Mouse (Mus musculus): ENCODE results near the gene Zbtb11.
"Not testable (repeated sequence)": the region's sequence is repeated elsewhere in the genome, so short reads cannot be mapped to it uniquely, and the experiment has no call there.

Zbtb11 gene

DNA sequence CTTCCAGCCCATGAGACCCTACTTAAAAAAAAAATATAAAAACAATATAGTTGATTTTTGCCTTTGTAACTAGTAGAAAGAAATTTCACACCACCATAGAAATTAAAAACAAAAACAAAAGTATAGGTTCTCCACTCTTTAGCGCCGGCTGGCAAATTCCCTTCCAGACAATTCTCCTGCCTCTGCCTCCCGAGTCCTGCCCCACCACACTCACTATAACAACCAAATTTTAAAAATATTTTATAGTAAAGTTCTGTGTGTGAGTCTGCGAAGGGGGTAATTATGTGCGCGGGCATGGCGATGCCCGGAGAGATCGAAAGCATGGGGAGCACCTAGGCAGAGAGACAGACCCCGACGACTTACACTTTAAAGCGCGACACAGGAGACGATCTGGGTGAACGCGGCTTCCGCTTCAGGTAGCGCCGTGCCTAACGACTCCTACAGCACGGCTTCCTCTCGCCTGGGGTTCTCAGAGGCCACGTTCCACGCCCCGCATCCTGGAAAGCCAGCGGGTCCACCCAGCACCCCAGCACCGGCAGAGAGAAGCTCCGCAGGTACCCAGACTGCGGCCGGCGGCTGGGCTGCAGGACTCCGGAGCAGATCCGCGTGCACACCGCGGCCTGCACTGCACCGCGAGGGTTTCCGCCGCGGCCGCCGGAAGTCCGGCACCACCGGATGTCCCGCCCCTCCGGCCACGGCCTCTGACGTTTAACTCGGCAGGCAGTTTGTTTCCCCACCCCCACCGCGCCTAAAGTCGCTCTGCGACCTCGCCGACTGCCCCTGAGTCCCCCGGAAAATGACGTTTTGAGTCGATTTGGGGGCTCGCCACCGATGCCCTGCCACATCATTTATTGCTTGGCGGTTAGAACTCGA lies 63.7 kb downstream of the Zbtb11 start, which contains the start of gene Trmt10c:
TSS of gene Trmt10c (minus strand) at position 682 of the 873 bp plus-strand sequence.
- no peak for DNase-seq (ENCODE audit: extremely low read depth, low read depth, low spot score)

DNA sequence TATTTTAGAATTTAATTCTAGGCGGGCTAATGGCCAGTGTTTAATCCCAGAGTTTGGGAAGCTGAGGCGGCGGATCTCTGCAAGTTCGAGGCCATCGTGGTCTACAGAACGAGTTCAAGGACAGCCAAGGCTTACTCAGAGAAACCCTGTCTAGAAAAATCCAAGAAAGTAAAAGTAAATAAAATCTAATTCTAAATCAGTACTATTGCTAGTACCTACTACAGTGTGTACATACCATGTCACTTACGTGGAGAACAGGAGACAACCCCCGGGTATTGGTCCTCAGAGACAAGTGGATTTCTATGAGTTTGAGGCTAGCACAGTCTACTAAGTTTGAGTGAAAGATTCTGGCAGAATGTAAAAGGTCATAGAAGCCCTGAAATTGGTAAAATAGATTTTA lies 64.4 kb downstream of the Zbtb11 start:
- no peak for DNase-seq (ENCODE audit: extremely low read depth, low read depth, low spot score)

DNA sequence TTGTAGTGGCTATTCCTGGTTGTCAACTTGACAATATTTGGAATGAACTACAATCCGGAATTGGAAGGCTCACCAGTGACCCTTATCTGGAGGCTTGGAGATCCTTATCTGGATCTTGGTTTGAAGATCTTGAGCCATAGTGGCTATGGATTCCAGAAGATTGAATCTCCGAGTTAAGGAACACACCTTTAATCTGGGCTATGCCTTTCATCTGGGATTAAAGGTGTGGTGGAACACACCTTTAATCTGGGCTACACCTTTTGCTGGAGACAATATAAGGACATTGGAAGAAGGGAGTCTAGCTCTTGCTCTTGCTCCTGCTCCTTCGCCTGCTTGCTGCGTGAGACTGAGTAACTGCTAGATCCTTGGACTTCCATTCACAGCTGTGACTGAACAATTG lies 74.4 kb downstream of the Zbtb11 start, which contains the start of gene Senp7:
TSS of gene Senp7 (plus strand) at position 301 of the 400 bp plus-strand sequence.
- not testable (repeated sequence) for DNase-seq (ENCODE audit: extremely low read depth, low read depth, low spot score)

DNA sequence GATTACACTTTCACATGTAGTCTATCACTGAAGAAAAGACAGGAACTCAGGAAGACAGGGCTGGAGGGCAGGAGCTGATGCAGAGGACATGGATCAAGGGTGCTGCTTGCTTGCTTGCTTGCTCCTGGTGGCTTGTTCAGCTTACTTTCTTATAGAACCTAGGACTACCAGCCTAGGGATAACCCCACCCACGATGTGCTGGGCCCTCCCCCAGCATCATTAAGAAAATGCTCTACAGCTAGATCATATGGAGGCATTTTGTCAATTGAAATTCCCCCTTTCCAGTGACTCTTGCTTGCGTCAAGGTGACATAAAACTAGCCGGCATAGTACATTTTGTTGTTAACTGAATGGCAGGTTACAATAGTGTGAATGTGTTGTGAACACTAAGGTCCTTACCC lies 82.2 kb downstream of the Zbtb11 start:
- no peak for DNase-seq (ENCODE audit: extremely low read depth, low read depth, low spot score)

DNA sequence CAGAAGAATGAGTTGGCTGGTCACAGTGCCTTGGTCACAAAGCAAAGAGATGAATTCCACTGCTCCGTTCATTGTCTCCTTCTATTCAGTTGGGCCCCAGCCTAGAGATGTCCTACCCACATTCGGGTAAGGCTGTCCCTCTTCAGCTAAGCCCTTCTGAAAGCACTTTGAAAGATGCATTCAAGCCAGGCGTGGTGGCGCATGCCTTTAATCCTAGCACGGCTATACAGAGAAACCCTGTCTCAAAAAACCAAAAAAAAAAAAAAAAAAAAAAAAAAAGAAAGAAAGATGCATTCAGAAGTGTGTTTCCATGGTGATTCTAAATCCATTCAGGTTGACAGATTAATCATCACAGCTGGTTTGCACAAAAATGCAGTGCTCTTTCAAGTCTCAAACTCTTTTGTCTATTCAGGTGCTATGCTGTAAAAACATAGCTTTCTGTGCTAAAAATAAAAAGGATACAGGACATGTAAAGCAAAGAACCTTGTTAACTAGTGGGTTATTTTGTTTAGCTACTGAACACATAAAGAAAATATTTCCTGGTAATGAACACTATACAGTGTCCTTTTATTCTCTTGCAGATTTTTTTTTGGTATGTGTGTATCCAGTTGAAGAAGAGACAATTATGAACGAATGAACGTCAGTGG lies 83.4 kb downstream of the Zbtb11 start:
- DNase-seq (ENCODE audit: extremely low read depth, low read depth, low spot score) = no peak

DNA sequence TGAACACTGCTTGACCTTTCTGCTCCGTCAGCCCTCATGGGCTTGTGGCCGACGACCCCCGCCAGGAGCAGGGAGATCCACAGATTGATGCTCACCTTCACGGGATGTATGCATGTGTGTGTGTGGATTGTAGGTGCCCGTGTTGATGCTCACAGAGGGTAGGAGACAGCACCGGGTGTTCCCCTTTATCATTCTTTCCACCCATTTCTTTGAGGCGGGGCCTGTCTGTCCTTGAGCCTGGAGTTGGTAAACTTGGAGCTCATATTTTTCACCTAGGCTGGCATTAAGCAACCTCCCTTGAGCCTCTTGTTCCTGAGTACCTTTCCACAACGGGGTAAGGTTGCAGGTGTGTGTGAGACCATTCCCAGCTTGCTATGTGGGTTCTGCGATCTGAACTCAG lies 84.5 kb downstream of the Zbtb11 start:
- no peak for DNase-seq (ENCODE audit: extremely low read depth, low read depth, low spot score)
